Mouse (Mus musculus): Measurements from ENCODE around the gene Col11a2.
A peak's percentile ranks its signal among the peaks of the same experiment; 100 is the strongest.
"Not testable (repeated sequence)": the region's sequence is repeated elsewhere in the genome, so short reads cannot be mapped to it uniquely, and the experiment has no call there.

Col11a2 gene

DNA sequence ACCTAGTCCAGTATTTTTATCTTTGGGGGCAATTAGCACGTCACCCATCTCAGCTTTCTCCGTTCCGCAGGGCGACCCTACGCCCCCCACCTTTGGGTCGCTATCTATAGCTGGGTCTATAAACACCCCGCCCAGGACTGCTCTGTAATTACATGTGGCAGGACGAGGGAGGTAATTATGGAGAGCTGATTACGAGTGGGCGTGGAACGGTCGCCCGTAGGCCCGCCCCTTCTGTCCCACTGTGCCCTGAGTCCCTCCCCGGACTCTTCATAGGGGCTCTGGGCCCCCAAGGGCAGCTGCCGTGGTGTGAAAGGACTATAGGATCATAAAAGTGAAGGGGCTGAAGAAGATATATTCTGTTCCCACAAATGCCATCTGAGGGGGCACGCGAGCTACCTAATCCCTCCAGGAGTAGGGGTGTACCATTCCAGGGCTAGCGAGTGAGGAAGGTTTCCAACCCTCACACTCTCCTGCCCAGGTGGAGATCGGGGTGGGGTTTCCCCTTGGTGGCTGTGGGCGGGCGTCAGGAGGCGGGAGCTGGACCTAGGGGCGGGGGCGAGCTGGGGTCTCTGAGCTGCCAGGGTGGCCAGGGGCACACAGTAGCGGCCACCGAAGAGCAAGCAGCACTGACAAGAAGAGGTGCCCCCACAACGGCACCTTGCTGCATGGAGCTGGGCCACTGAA is at the start of gene Col11a2:
Gene Col11a2 (plus strand): TSS at position 560 of the 684 bp plus-strand sequence.
- no peak for DNase-seq (ENCODE audit: low read depth in 2 of 2, low spot score in 2 of 2)

- DNase-seq (ENCODE audit: low read depth in 2 of 2, low spot score in 2 of 2), result peak in 1 of 2 experiments; percentile 73
Observed at GRCm38 (mm10) chr17:33991788-33992664, 47.2 kb upstream of the Col11a2 start.

DNA sequence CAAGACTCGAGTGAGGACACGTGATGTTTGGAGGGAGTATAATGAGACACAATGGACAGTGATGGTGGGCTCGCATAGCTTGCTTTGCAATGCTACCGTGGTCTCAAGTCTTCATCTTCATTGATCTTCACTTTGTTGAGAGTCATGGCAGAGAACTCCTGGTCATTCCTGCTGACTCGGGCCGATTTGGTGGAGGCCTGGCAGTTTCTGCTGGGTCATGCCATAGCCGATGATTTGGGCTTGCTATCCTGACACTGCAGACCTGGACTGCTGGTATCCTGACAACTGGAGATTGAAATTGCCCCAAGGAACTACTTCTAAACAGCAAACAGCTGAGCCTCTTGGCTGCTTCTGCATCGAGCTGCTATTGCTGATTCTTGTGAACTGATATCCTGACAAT is 44.3 kb upstream of the Col11a2 start:
- DNase-seq (ENCODE audit: low read depth in 2 of 2, low spot score in 2 of 2), result no peak

GRCm38 (mm10) chr17:33995651-33996050 is 43.6 kb upstream of the Col11a2 start:
- DNase-seq (ENCODE audit: low read depth in 2 of 2, low spot score in 2 of 2), result peak in 1 of 2 experiments; percentile 44

GRCm38 (mm10) chr17:33997025-33997424 is 42.2 kb upstream of the Col11a2 start:
- DNase-seq (ENCODE audit: low read depth in 2 of 2, low spot score in 2 of 2), result not testable (repeated sequence)

GRCm38 (mm10) chr17:33998697-33999096 is 40.5 kb upstream of the Col11a2 start:
- DNase-seq (ENCODE audit: low read depth in 2 of 2, low spot score in 2 of 2), result peak in 1 of 2 experiments; percentile 36

GRCm38 (mm10) chr17:33999341-34000149 is 39.7 kb upstream of the Col11a2 start:
- DNase-seq (ENCODE audit: low read depth in 2 of 2, low spot score in 2 of 2), result no peak

DNA sequence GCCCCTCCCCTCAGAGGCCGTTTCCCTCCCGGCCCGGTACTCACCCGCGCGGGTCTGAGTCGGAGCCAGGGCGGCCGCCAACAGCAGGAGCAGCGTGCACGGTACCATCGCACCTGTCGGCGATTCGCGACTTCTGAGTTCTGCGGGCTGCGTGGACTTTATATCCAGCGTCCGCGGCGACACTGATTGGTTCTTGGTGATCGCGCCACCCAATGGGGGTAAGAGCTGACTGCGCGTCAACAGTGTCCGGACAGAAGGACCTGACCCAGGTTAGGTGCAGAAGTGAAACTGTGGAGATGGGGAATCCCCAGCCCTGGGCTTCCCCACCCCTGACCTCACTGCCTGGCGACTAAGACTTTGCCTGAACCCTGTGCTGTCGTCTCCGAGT is 39.1 kb upstream of the Col11a2 start, which contains the start of gene H2-K1:
Gene H2-K1 (minus strand): TSS at position 198 of the 388 bp plus-strand sequence.
- DNase-seq (ENCODE audit: low read depth in 2 of 2, low spot score in 2 of 2), result peak; percentile 96 to 98

GRCm38 (mm10) chr17:34000796-34001195 is 38.4 kb upstream of the Col11a2 start:
- DNase-seq (ENCODE audit: low read depth in 2 of 2, low spot score in 2 of 2), result not testable (repeated sequence)

- DNase-seq (ENCODE audit: low read depth in 2 of 2, low spot score in 2 of 2), result peak in 1 of 2 experiments; percentile 70
Observed at GRCm38 (mm10) chr17:34003426-34003825, 35.8 kb upstream of the Col11a2 start.

GRCm38 (mm10) chr17:34006570-34006969 is 32.7 kb upstream of the Col11a2 start:
- DNase-seq (ENCODE audit: low read depth in 2 of 2, low spot score in 2 of 2), result no peak

GRCm38 (mm10) chr17:34010156-34010555 is 29.1 kb upstream of the Col11a2 start:
- DNase-seq (ENCODE audit: low read depth in 2 of 2, low spot score in 2 of 2), result no peak

DNA sequence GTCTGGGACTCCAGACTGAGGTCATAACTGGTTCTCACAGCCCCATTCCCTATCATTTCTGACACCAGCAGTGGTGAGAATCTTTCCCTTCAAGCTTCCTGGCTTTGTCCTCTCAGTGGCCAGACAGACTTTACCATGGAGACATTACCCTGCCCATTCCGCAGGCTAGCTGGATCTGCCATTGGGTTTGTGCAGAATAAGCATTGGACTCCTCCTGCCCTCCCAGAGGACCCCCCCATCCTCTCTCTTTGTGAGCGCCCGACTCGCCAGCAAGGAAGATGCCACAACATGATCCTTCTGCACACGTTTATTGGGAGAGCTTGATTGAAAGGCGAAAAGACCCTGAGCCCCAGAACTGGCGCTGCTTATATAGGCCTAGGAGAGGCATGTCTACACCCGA is 25.8 kb upstream of the Col11a2 start:
- DNase-seq (ENCODE audit: low read depth in 2 of 2, low spot score in 2 of 2), result no peak

DNA sequence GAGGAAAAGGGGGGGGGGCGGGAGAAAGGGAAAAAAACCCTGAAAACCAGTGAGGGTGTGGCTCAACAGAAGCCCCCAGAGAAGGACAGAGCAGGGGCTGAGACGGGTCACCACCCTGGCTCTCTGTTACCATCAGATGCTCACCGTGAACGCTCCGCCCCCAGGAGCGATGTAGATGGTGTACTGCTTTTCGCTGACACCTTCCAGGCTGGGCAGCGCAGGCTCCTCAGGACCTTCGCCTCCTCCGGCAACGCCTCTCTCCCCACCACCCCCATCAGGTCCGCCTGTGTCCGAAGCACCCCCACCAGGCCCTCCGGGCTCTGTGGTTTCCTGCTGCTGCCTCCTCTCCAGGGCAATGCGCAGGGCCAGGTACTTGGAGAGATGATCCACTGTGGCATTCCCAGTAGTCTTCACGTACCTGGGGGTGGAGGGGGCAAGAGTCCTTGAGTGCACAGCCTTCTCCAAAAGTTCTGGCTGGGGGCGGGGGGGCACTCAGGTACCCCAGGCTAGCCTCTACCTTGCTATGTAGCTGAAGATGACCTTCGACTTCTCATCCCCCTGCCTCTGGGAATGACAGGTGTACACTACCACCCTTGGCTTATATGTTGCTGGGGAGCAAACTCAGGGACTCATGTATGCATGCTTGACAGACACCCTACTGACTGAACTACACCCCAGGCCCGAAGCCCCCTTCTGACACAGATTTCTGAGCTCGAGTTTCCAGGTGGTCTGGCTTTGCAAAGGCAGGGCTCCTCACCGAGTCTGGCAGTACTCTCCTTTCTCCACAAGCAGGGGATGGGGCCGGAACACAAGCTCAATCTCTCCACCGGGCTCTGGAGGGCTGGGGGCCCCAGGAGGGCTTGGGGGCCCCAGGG is 17.5 kb upstream of the Col11a2 start:
- no peak for DNase-seq (ENCODE audit: low read depth in 2 of 2, low spot score in 2 of 2)

DNA sequence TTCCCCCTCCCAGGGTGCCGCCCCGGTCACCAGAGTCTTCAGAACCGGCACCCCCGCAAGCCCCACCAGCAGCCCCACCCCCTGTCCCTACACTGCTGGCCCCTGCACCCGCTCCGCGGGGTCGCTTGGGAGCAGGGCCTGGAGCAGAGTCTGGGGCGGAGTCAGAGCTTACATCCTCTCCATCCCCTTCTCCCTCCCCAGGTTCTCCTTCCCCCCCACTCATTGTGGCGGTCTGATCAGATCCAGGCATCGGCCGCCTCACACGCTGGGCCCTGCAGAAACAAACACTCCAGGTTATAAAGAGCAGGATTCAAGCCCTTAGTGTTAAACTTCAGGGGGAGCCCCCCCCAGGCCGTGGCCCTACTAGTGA is 16.8 kb upstream of the Col11a2 start:
- DNase-seq (ENCODE audit: low read depth in 2 of 2, low spot score in 2 of 2), result no peak

DNA sequence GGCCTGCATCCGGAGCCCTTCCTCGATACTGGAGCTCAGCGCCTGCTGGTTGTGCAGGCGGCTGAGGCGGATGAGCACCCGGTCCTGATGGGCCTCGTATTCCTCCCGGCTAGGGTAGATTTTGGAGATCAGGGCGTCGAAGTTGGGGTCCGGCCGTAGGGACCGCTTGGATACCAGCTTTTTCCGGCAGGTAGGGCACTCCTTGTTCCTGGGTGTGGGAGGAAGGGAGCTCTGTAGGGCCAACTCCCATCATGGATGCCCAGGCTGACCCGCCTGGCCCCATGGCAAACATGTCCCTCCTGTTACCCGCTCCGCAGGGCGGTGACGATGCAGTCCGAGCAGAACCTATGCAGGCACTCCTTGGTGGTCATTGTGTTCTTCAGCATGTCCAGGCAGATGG is 16.2 kb upstream of the Col11a2 start:
- no peak for DNase-seq (ENCODE audit: low read depth in 2 of 2, low spot score in 2 of 2)

GRCm38 (mm10) chr17:34023678-34024077 is 15.6 kb upstream of the Col11a2 start:
- DNase-seq (ENCODE audit: low read depth in 2 of 2, low spot score in 2 of 2), result no peak

DNA sequence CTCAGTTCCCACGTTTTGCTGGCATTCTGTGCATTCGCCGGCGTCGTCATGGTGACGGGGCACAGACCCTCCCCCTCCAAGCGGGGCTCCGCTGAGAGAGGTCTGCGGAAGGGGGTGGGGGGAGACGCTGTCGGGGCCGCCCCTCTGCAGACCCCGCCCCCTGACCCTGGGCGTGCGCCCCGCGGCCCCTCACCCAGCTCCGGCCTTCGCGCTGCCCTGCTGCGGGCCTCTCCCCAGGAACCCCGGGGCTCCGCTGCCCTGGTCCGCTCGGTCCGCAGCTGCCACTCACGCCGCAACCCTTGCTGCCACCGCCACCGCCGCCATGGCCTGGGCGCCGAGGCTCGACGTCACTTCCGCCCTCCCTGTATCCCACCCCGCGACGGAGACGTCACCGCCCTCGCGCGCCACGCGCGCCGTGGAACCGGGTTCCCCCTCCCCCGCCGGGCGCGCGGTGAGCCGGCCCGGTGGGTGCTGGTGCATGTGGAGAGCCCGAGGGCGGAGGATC is 14.9 kb upstream of the Col11a2 start, which contains the start of gene Ring1:
Gene Ring1 (minus strand): TSS at position 364 of the 505 bp plus-strand sequence.
- peak; percentile 80 to 81 for DNase-seq (ENCODE audit: low read depth in 2 of 2, low spot score in 2 of 2)

DNA sequence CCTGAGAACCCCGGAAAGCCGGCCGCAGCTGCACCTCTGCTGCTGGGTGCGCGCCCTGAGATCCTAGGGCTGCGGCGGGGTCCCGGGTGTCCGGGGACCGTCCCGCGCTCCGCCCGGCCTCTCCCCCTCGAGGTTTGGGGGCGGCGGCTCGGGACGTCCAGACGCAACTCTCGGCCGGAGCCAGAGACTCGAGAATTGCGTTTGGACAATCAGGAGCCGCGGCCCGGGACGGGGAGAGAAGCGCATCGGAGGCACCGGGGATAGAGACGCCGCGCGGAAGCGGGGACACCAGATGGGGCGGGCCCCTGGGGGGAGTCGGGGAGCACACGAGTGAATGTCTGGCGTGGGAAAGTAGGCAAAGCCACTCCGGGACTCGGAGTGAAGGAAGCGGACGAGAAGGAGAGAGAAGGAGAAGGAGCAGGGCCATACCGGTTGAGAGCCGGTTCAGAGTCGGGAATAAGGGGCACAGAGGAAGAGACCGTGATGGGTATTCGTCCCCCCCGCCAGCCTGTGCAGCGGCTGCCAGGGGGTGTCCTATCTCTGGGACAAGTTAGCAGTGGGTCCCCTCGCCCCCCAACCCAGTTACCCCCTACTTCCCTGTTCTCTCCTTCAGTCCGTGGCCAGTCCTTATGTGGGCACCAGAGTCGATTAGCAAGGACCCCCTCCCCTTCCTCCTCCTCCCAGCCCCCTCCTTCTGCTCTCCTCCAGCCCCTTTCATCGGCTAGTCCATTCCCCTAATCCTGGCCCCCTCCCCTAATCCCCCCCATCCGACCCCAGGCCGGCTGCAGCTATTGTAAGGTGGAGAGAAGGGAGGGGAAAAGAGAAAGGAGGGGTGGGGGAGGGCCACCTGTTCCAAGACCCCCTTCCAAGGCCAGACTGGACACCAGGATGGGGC is 14.1 kb upstream of the Col11a2 start:
- no peak for DNase-seq (ENCODE audit: low read depth in 2 of 2, low spot score in 2 of 2)

Data from CD8-positive naive resting alpha-beta T cell, adult 2 months (primary cell).